Mouse (Mus musculus) naive thymus-derived CD4-positive, alpha-beta T cell, adult 5 months (primary cell): ENCODE data around the gene Cep95. TPM values are rescaled to one million over a fixed set of nuclear protein-coding genes. Genes with fewer than 3 reads are reported as not detected.

Source experiments
- polyA plus RNA-seq: library from polyadenylated mRNA; unstranded; fragments of 100-300 nt; shearing (Covaris generic); gene quantifications from one replicate; pipeline ENCODE4 v1.2.1, GENCODE M21; 2017

Gene Cep95
- polyA plus RNA-seq, result 38.8 TPM

DNA sequence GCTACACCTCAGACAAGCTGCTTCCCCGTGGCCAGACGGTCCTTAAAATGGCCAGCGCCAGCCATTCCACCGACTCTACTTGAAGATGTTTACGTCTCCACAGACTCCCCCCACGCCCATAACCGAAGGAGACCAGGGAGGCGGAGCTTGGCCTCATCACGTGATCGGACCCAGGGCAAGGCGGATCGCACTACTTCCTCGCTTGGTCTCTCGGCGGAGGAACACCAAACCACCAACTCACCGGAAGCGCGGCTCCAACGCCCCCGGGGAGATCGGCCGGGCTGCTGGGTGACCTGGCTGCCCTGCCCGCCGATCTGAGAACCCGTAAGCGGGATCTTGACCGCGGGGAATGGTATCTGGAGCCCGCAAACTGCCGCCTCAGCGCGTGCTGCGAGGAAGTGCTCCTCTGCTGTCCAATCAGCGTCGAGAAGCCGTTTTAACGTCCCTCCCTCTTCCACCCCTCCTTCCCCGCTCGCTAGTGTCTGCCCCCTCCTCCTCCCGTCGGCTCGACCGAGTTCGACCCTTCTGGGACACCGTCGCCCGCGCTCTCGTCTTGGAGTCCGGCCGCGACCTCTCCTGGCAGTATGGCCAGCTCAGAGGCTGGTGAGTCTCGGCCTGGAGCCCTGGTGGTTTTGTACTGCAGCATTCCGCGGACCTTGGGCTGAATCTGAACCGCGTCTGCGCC lies at the start of gene Cep95, which contains the start of gene Ddx5:
Gene Cep95 (plus strand): TSS at position 478 of the 685 bp plus-strand sequence.
Gene Ddx5 (minus strand): TSS at position 411 of the 685 bp plus-strand sequence.

GRCm38 (mm10) chr11:106750121-106750751 lies 38.8 kb upstream of the Cep95 start, which contains the start of gene Pecam1:
TSS of gene Pecam1 (minus strand) at chr11:106750628.

DNA sequence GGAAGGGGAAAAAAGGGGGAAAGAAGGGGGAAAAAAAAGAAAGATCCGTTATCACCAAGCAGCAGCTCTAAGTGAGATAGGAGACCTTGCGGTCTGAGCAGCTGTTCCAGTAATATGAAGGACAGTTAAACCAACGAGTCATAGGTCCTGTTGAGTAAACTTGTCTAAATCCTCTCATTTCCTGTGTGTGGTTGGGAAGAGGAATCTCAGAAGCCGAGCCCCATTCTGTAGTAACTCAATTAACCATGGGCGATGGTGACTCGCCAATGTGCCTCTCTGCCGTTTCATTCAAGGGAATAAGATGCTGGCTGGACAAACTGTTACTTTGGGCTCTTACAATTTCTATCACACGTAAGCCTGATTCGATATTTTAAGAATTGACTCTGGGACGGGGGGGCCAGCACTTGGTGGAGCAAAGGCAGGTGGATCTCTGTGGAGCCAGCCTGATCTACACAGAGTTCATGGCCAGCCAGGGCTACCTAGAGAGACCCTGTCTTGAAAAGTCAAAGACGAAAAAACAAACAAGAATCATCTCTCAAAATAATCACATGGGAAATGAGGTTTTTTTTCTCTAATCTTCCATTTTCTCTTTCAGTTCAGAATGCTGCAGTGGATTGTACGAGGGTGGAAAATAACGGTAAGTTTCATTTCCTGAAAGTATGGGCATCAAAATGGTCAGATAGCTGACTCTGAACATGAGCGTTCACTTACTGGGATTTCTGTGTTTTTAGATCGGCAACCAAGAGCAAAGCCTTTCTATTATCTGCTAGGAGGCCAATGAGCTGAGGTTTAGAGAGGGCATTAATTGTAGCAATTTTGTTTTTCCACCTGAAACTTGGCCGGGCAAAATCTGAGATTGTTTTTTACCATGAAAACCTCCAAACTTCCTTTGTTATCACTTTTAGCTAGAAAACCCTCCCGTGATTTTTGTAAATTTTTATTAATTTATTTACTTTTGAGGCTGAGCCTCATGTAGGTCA lies 37.7 kb upstream of the Cep95 start, which contains the start of gene Milr1:
Gene Milr1 (plus strand): TSS at position 188 of the 980 bp plus-strand sequence.

GRCm38 (mm10) chr11:106779388-106780088 lies 9.5 kb upstream of the Cep95 start, which contains the start of gene Polg2:
TSS of gene Polg2 (minus strand) at chr11:106779537.

Other genes with a start within 250 kb of the Cep95 start
- gene Tex2, start 175.8 kb upstream of the Cep95 start, polyA plus RNA-seq, result 88.4 TPM
- gene Pecam1, start 38.6 kb upstream of the Cep95 start, polyA plus RNA-seq, result 179 TPM
- 8.7 TPM for gene Milr1, start 38.0 kb upstream of the Cep95 start, polyA plus RNA-seq
- 145 TPM for gene Polg2, start 9.7 kb upstream of the Cep95 start, polyA plus RNA-seq
- gene Ddx5, start 67 bp upstream of the Cep95 start, polyA plus RNA-seq, result 1,164 TPM
- gene Smurf2, start 131.5 kb downstream of the Cep95 start, polyA plus RNA-seq, result 38.6 TPM
- 49.6 TPM for gene Kpna2, start 210.3 kb downstream of the Cep95 start, polyA plus RNA-seq
- 0.32 TPM for gene 1810010H24Rik, start 236.4 kb downstream of the Cep95 start, polyA plus RNA-seq